Mouse (Mus musculus): ENCODE data around the gene Gm20388.

- TF ChIP-seq CTCF (IDR thresholded peaks at IDR 0.05; ENCODE audit: low read depth, low read length) (no peak), GATA1 (IDR thresholded peaks at IDR 0.05; ENCODE audit: borderline replicate concordance, low read length) (no peak)
These were observed 105.8 kb downstream of the Gm20388 start for GRCm38 (mm10) chr8:120016424-120016823.

All from G1E (cell line).